Mouse (Mus musculus) heart, postnatal 36 days (tissue): ENCODE measurements around the gene Il17ra. TPM values are rescaled to one million over a fixed set of nuclear protein-coding genes. Genes with fewer than 3 reads are reported as not detected.

Source experiments
- DNase-seq, 2 experiments: peaks; one replicate each; pipeline ENCODE4 v3.0.0; 2021 to 2022
- intact Hi-C: fragments of 180-260 bp; cut with DNase I; formaldehyde crosslinking; loops from one replicate; pipeline ENCODE4 v1.15.1; 2025
- total RNA-seq, 2 experiments: library from RNA; stranded (reverse); gene quantifications; 2 replicates each; pipeline ENCODE4 v1.2.3; 2021

Gene Il17ra
- total RNA-seq, 2 experiments from 2014 or later = 2.9 to 3.5 TPM

DNA sequence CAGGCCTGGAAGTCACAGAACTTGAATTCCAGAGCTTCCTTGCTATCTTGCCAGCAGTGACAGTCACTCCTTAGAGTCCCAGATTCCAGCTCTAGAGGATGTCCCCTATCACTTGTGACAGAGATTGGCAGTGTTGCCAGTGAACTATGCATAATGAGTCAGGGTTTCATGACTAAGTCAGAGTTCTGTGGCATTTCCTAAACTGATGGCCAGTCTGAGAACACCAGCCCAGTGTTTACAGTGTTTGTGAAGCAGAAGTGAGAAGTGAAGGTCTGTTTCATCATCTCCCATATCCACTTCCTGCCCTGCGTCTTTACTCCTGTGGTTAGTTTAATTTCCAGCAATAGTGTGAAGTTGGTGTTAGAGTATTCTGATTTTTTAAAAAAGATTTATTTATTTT lies 7.6 kb downstream of the Il17ra start:
- DNase-seq = no peak
- intact Hi-C loops = no loop called here

- DNase-seq = peak; percentile 26 to 27
- intact Hi-C loops = no loop called here
Observed at GRCm38 (mm10) chr6:120471991-120472441, 9.0 kb downstream of the Il17ra start.

DNA sequence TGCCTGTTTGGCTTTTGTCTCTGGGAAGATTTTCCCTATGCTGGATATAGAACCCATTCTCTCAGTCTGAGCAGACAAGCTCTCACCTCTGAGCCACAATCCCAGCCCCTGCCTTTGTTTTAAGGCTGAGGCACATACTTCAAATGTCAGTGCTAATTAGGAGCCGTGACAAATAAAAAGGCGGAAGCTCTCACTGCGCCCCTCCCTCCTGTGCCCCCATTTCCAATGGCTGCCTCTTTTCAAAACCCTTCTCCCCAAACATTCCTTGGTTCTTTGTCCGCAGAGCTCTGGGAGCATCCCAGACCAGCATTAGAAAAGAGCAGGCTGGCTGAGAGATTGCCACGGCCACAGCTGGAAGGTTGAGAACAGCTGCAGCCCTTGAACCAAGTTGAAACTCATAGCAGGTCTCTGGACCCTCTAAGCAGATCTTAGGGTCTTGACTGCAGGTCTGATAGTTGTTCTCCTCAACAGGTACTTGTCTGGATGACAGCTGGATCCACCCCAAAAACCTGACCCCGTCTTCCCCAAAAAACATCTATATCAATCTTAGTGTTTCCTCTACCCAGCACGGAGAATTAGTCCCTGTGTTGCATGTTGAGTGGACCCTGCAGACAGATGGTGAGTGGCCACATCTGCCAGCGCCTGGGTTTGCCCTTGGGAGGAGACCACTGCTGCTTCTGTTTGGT lies 9.6 kb downstream of the Il17ra start:
- intact Hi-C loops = no loop called here
- no peak for DNase-seq

DNA sequence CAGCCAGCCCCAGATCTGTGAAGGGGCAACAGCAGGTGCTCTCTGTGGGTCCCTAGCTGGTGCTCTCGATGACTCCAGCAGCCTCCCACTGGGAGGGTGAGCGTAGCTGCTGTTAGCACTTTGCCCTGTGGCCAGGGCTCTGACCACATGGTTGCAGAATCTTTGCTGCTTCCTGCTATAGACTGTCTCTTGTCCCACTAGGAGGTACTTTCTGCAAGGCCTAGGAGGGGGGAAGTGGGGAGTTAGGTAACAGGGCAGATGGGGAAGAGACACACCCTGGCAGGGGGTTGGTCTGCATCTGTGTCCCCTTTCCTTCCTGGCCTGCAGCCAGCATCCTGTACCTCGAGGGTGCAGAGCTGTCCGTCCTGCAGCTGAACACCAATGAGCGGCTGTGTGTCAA lies 10.4 kb downstream of the Il17ra start:
- intact Hi-C loops = no loop called here
- DNase-seq = peak; percentile 29 to 37

GRCm38 (mm10) chr6:120475288-120475687 lies 12.2 kb downstream of the Il17ra start:
- DNase-seq = no peak
- intact Hi-C loops = no loop called here

GRCm38 (mm10) chr6:120479302-120479701 lies 16.3 kb downstream of the Il17ra start:
- DNase-seq = no peak

GRCm38 (mm10) chr6:120480361-120480760 lies 17.3 kb downstream of the Il17ra start:
- no peak for DNase-seq
- intact Hi-C loops = loop anchor here (5.0 kb wide), 1 partner anchor 43 kb away; no protein-coding TSS in a partner anchor

More at GRCm38 (mm10) chr6:120479302-120479701, 16.3 kb downstream of the Il17ra start:
- intact Hi-C loops = no loop called here

- intact Hi-C loops = loop anchor here (5.0 kb wide), 1 partner anchor 44 kb away; no protein-coding TSS in a partner anchor
- DNase-seq = peak in 1 of 2 experiments; percentile 19
Observed at GRCm38 (mm10) chr6:120481538-120481937, 18.5 kb downstream of the Il17ra start.

- intact Hi-C loops = loop anchor here (5.0 kb wide), 1 partner anchor 45 kb away; no protein-coding TSS in a partner anchor
Observed at GRCm38 (mm10) chr6:120482021-120482420, 19.0 kb downstream of the Il17ra start.

DNA sequence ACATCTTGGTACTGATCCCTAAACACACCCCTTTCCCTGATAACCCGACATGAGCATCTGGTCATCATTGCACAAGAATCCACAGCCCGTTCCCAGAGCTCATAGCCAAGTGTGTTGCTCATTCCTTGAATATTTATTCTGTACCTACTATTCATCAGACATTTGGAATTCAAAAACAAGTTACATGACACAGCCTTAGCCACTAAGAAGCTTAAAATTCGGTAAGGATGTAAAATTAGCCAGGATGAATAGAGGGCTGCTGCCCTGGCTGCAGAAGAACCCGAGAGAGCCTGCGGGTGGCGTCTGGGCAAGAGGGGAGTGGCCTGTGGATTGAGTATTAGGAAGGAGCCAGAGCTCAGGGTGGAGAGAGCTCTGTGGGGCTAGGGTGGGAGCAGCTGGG lies 19.7 kb downstream of the Il17ra start:
- no peak for DNase-seq
- intact Hi-C loops = loop anchor here (5.0 kb wide), 1 partner anchor 45 kb away; no protein-coding TSS in a partner anchor

More at GRCm38 (mm10) chr6:120482021-120482420, 19.0 kb downstream of the Il17ra start:
- no peak for DNase-seq

GRCm38 (mm10) chr6:120483211-120483626 lies 20.2 kb downstream of the Il17ra start:
- intact Hi-C loops = loop anchor here (5.0 kb wide), 1 partner anchor 46 kb away; no protein-coding TSS in a partner anchor
- DNase-seq = peak; percentile 47 to 56

DNA sequence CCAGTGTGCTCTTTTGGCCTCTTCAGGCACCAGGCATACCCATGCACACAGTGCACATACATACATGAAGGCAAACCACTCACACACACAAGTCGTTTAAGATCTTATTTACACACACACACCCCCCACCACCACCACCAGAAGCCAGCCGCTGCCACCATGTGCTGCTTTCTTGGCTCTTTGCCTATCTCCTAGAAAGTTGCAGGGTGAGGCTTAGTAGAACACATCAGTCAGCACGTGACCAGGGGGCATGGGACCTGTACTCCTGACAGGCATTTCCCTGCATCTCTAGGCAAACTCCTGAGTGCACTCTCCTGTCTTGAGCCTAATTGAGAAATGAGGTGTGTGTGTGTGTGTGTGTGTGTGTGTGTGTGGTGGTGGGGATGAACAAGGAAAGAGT lies 22.0 kb downstream of the Il17ra start:
- intact Hi-C loops = no loop called here
- no peak for DNase-seq

- DNase-seq = no peak
- intact Hi-C loops = no loop called here
Observed at GRCm38 (mm10) chr6:120486051-120486510, 23.0 kb downstream of the Il17ra start.

DNA sequence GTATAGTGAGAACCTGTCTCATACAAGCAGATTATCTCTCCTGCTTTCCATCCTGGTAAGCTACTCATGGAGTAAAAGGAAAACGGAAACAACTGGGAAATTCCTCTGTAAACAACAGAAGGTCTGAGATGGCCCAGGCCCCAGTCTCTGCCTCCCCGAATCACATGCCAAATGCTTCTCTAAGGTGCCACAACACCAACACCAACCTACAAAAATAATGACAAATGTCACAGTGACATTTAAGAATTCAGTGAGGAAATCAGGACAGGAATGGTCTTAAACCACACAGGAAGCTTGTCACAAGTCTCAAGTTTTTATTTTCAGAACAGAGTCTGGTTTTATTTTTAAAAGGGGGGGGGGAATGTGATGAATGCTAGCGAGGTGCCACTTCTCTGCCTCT lies 25.6 kb downstream of the Il17ra start:
- DNase-seq = no peak
- intact Hi-C loops = no loop called here

- intact Hi-C loops = no loop called here
- DNase-seq = no peak
Observed at GRCm38 (mm10) chr6:120489461-120489860, 26.4 kb downstream of the Il17ra start.

DNA sequence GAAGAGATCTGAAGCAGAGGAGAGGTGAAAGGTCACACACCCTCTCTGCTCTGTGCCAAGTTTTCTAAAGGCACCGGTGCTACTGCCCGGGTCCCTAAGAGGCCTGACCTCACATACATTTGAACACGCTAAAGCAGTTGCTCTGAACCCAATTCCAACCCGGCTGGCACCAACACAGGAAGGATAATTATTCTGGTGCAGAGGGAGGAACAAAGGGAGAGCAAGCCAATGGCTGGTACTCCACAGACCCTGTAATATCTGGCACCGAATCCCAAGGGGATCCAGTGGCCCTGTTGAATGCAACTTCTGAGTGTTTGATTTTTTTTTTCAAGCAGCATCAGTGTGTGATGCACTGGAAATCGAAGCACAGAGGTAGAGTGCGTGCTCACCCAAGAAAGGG lies 28.0 kb downstream of the Il17ra start:
- intact Hi-C loops = no loop called here
- no peak for DNase-seq

- intact Hi-C loops = no loop called here
- DNase-seq = no peak
Observed at GRCm38 (mm10) chr6:120491862-120492498, 28.9 kb downstream of the Il17ra start.

DNA sequence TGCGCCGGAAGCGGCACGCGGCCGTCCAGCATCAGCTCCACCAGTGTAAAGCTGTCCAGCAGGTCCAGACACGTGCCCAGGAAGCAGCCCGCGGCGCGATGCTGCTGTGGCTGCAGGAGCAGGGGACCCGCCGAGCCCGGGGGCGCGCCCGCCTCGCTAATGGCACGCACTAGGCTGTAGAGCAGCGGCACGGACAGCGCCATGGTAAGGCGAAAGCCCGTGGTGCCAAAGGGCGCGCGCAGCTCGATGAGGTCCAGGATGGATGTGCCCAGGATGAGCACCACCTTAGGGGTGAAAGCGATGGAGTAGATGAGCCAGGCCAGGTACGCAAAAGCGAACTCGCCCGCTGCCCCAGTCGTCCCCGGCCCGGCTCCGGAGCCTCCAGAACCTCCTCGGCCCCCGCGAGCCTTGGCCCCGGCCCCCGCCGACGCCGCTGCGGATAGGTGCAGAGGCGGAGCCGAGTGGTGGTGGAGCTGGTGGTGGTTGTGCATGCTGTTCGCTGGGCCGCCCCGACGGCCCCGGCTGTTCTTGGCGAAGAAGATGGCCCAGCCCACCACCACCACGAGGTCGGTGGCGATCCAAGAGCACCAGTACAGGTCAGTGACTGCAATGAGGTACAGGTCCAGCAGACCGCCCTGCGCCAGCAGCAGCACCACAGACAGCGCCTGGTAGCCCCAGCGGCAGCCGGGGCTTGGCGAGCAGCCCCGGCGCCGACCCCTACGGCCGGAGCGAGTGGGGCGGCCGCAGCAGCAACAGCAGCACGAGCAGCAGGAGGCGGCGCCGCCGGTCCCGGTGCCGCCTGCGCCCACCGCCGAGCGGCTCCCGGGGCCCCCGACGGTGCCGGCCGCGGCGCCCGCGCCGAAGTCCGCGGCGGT lies 29.7 kb downstream of the Il17ra start:
- DNase-seq = no peak
- intact Hi-C loops = no loop called here

- intact Hi-C loops = no loop called here
- DNase-seq = peak; percentile 16 to 34
Observed at GRCm38 (mm10) chr6:120493374-120494181, 30.5 kb downstream of the Il17ra start, which contains the start of gene Tmem121b. Tmem121b (minus strand) TSS chr6:120493807.

GRCm38 (mm10) chr6:120496544-120496943 lies 33.5 kb downstream of the Il17ra start:
- intact Hi-C loops = no loop called here
- no peak for DNase-seq
